Mouse (Mus musculus) stomach, postnatal 0 days (tissue): Measurements from ENCODE around the gene Scgb1b11. TPM values are rescaled to one million over a fixed set of nuclear protein-coding genes. Genes with fewer than 3 reads are reported as not detected.
"Not testable (repeated sequence)": the region's sequence is repeated elsewhere in the genome, so short reads cannot be mapped to it uniquely, and the experiment has no call there.

Experiments
- ATAC-seq: fragments of 200-750 bp; cut with Nextera tagmentation; 2 replicates; pipeline ENCODE4 v1.8.0; 2017; ENCODE audit not compliant: low FRiP score, low TSS enrichment
- DNase-seq: peaks from one replicate; pipeline ENCODE4 v3.0.0-alpha.2; 2016; ENCODE audit warnings: low spot score
- H3K27ac ChIP-seq: fragments of 300-500 bp; sonication (generic); replicated peaks from 2 replicates; pipeline ENCODE4 v1.5.1; 2014; ENCODE audit warnings: mild to moderate bottlenecking, control low read depth
- H3K27me3 ChIP-seq: fragments of 300-500 bp; sonication (generic); 2 replicates; pipeline ENCODE4 v1.6.1; 2014; ENCODE audit warnings: low read length; ENCODE audit not compliant: control insufficient read depth, insufficient read depth
- H3K36me3 ChIP-seq: fragments of 300-500 bp; sonication (generic); 2 replicates; pipeline ENCODE4 v1.6.1; 2014; ENCODE audit warnings: low read length, mixed read lengths; ENCODE audit not compliant: control insufficient read depth, insufficient read depth
- H3K4me1 ChIP-seq: fragments of 300-500 bp; sonication (generic); replicated peaks from 2 replicates; pipeline ENCODE4 v1.6.1; 2014; ENCODE audit warnings: antibody characterized with exemption; ENCODE audit not compliant: control insufficient read depth, insufficient read depth
- H3K4me2 ChIP-seq: fragments of 300-500 bp; sonication (generic); replicated peaks from 2 replicates; pipeline ENCODE4 v1.6.1; 2014; ENCODE audit warnings: low read depth, mild to moderate bottlenecking, control low read depth, moderate library complexity
- H3K4me3 ChIP-seq: fragments of 300-500 bp; sonication (generic); 2 replicates; pipeline ENCODE4 v1.5.1; 2014; ENCODE audit warnings: low read depth, low read length, control low read depth
- H3K9ac ChIP-seq: fragments of 300-500 bp; sonication (generic); 2 replicates; pipeline ENCODE4 v1.6.1; 2014; ENCODE audit warnings: mild to moderate bottlenecking, low read length, control low read depth, mixed read lengths
- H3K9me3 ChIP-seq: fragments of 300-500 bp; sonication (generic); 2 replicates; pipeline ENCODE4 v1.6.1; 2016; ENCODE audit warnings: low read length; ENCODE audit not compliant: control insufficient read depth
- WGBS: fragments of 180-500 bp; shearing (Covaris S2); extraction: QIAGEN DNeasy Blood & Tissue Kit; methylation state at CpG from one replicate; pipeline ENCODE4 v1.1.7; 2014; 5-methylcytosine and 5-hydroxymethylcytosine counted together
- polyA plus RNA-seq: library from polyadenylated mRNA; unstranded; fragments of >200 nt; fragmentation: Nextera tagmentation; extraction: Ambion mirVana; gene quantifications from 2 replicates; pipeline ENCODE4 v1.2.1, GENCODE M21; 2015

Gene Scgb1b11
- polyA plus RNA-seq = not detected in 2 replicates

- H3K4me3 ChIP-seq, H3K9me3 ChIP-seq, H3K9ac ChIP-seq, ATAC-seq, H3K4me1 ChIP-seq, H3K4me2 ChIP-seq, H3K27ac ChIP-seq, H3K27me3 ChIP-seq, H3K36me3 ChIP-seq, DNase-seq: not testable (repeated sequence)
- WGBS = no CpG with 5 or more reads among the region's 2 CpGs
Measured at GRCm38 (mm10) chr7:32222540-32222939, at the start of gene Scgb1b11. Gene Scgb1b11, plus strand, starts transcription at chr7:32222840.

- not testable (repeated sequence) for H3K4me1 ChIP-seq, H3K27ac ChIP-seq, H3K9ac ChIP-seq, H3K4me3 ChIP-seq, DNase-seq, H3K9me3 ChIP-seq, H3K36me3 ChIP-seq, H3K27me3 ChIP-seq, ATAC-seq, H3K4me2 ChIP-seq
- WGBS = 68% methylated on average over 2 of the region's 2 CpGs
Measured at GRCm38 (mm10) chr7:32211045-32211444, 11.6 kb upstream of the Scgb1b11 start, which contains the start of gene Scgb2b11. Gene Scgb2b11, minus strand, starts transcription at chr7:32211145.

Other genes starting within 250 kb of the Scgb1b11 start
- gene Scgb1b10, start 122.0 kb upstream of the Scgb1b11 start, polyA plus RNA-seq = not detected in 2 replicates
- gene Scgb2b11, start 11.7 kb upstream of the Scgb1b11 start, polyA plus RNA-seq = not detected in 2 replicates
- not detected in 2 replicates for gene Scgb2b12, start 104.4 kb downstream of the Scgb1b11 start, polyA plus RNA-seq
- gene Scgb1b12, start 111.3 kb downstream of the Scgb1b11 start, polyA plus RNA-seq = not detected in 2 replicates
- not detected in 2 replicates for gene Scgb1b29, start 218.7 kb downstream of the Scgb1b11 start, polyA plus RNA-seq